Mouse (Mus musculus) MEL (cell line): Measurements from ENCODE around the gene Ctrb1. TPM values are rescaled to one million over a fixed set of nuclear protein-coding genes. Genes with fewer than 3 reads are reported as not detected.

Experiments
- DNase-seq: peaks from one replicate; pipeline ENCODE4 v3.0.0; 2011; ENCODE audit warnings: low read depth, low spot score
- H3K27ac ChIP-seq: 2 replicates; pipeline ENCODE4 v1.5.1; 2012; ENCODE audit warnings: low read depth, mild to moderate bottlenecking, control low read depth, low read length, moderate library complexity; ENCODE audit not compliant: control insufficient read depth
- H3K27me3 ChIP-seq, 2 experiments: fragments of 150-350 bp in 1 of 2; sonication (generic) in 1 of 2; 2 replicates each; pipeline ENCODE4 v1.6.1; 2012; ENCODE audit warnings: low read length in 2 of 2, mild to moderate bottlenecking in 2 of 2, improper control_type of control experiment in 1 of 2, moderate library complexity in 1 of 2; ENCODE audit not compliant: insufficient read depth in 2 of 2, control insufficient read depth in 1 of 2
- H3K36me3 ChIP-seq, 2 experiments: 2 replicates each; pipeline ENCODE4 v1.6.1; 2012 to 2014; ENCODE audit warnings: low read length in 2 of 2, improper control_type of control experiment in 1 of 2, inconsistent platforms in 1 of 2, mild to moderate bottlenecking in 1 of 2; ENCODE audit not compliant: insufficient read depth in 2 of 2, control insufficient read depth in 1 of 2
- H3K4me1 ChIP-seq, 2 experiments: fragments of 150-350 bp in 1 of 2; sonication (generic) in 1 of 2; 2 replicates each; pipeline ENCODE4 v1.6.1; 2012; ENCODE audit warnings: low read length in 2 of 2, improper control_type of control experiment in 1 of 2, mild to moderate bottlenecking in 1 of 2; ENCODE audit not compliant: insufficient read depth in 2 of 2, control insufficient read depth in 1 of 2
- H3K4me3 ChIP-seq, 2 experiments: fragments of 150-350 bp in 1 of 2; sonication (generic) in 1 of 2; 2 replicates each; pipeline ENCODE4 v1.5.1; 2012; ENCODE audit warnings: low read depth in 2 of 2, low read length in 2 of 2, mild to moderate bottlenecking in 2 of 2, moderate library complexity in 2 of 2, control low read depth in 1 of 2, improper control_type of control experiment in 1 of 2; ENCODE audit not compliant: control insufficient read depth in 1 of 2, insufficient read depth in 1 of 2
- H3K79me2 ChIP-seq: 2 replicates; pipeline ENCODE4 v1.6.1; 2012; ENCODE audit warnings: mild to moderate bottlenecking, low read length, moderate library complexity; ENCODE audit not compliant: control insufficient read depth, poor library complexity, insufficient read depth
- H3K9ac ChIP-seq: 2 replicates; pipeline ENCODE4 v1.6.1; 2012; ENCODE audit warnings: low read depth, mild to moderate bottlenecking, control low read depth, low read length, moderate library complexity; ENCODE audit not compliant: control insufficient read depth, poor library complexity, severe bottlenecking
- H3K9me3 ChIP-seq: fragments of 150-350 bp; sonication (generic); replicated peaks from 2 replicates; pipeline ENCODE4 v1.6.1; 2012; ENCODE audit warnings: mild to moderate bottlenecking, low read length, improper control_type of control experiment, moderate library complexity; ENCODE audit not compliant: insufficient read depth
- CHD1 ChIP-seq: IDR thresholded peaks from 2 replicates; pipeline ENCODE4 v1.6.1; 2012; ENCODE audit warnings: low read depth, mild to moderate bottlenecking, inconsistent platforms, low read length, improper control_type of control experiment
- CHD2 ChIP-seq: IDR thresholded peaks from 2 replicates; pipeline ENCODE4 v1.6.1; 2011; ENCODE audit warnings: low read length, improper control_type of control experiment
- ETS1 ChIP-seq: IDR thresholded peaks from 2 replicates; pipeline ENCODE4 v1.6.1; 2012; ENCODE audit warnings: low read depth, mild to moderate bottlenecking, inconsistent platforms, low read length, improper control_type of control experiment, moderate library complexity
- GATA1 ChIP-seq: IDR thresholded peaks from 2 replicates; pipeline ENCODE4 v1.6.1; 2011; ENCODE audit warnings: low read depth, low read length, improper control_type of control experiment
- HCFC1 ChIP-seq: IDR thresholded peaks from 2 replicates; pipeline ENCODE4 v1.6.1; 2012; ENCODE audit warnings: low read depth, mild to moderate bottlenecking, inconsistent platforms, low read length, improper control_type of control experiment, moderate library complexity
- JUND ChIP-seq: IDR thresholded peaks from 2 replicates; pipeline ENCODE4 v1.6.1; 2011; ENCODE audit warnings: low read depth, mild to moderate bottlenecking, improper control_type of control experiment, low read length
- MAX ChIP-seq: IDR thresholded peaks from 2 replicates; pipeline ENCODE4 v1.6.1; 2011; ENCODE audit warnings: low read length, improper control_type of control experiment
- MAZ ChIP-seq: IDR thresholded peaks from 2 replicates; pipeline ENCODE4 v1.6.1; 2012; ENCODE audit warnings: low read depth, mild to moderate bottlenecking, inconsistent platforms, low read length, improper control_type of control experiment
- MEF2A ChIP-seq: IDR thresholded peaks from 2 replicates; pipeline ENCODE4 v1.6.1; 2014; ENCODE audit warnings: low read depth, mild to moderate bottlenecking, inconsistent platforms, low read length, improper control_type of control experiment; ENCODE audit not compliant: poor library complexity, insufficient replicate concordance, severe bottlenecking; ENCODE audit errors: extremely low read depth
- MXI1 ChIP-seq: IDR thresholded peaks from 2 replicates; pipeline ENCODE4 v1.6.1; 2011; ENCODE audit warnings: mild to moderate bottlenecking, low read depth, low read length, improper control_type of control experiment
- MYB ChIP-seq: IDR thresholded peaks from 2 replicates; pipeline ENCODE4 v1.6.1; 2011; ENCODE audit warnings: mild to moderate bottlenecking, low read depth, low read length, improper control_type of control experiment
- NRF1 ChIP-seq: IDR thresholded peaks from 2 replicates; pipeline ENCODE4 v1.6.1; 2014; ENCODE audit warnings: low read depth, mild to moderate bottlenecking, inconsistent platforms, low read length, improper control_type of control experiment, moderate library complexity; ENCODE audit not compliant: poor library complexity, insufficient read depth, severe bottlenecking
- POLR2A ChIP-seq, 2 experiments: IDR thresholded peaks; 2 replicates each; pipeline ENCODE4 v1.6.1; 2011 to 2012; ENCODE audit warnings: low read length in 2 of 2, mild to moderate bottlenecking in 2 of 2, control low read depth in 1 of 2, improper control_type of control experiment in 1 of 2, low read depth in 1 of 2, moderate library complexity in 1 of 2; ENCODE audit not compliant: control insufficient read depth in 1 of 2, insufficient read depth in 1 of 2, poor library complexity in 1 of 2
- POLR2AphosphoS5 ChIP-seq: IDR thresholded peaks from 2 replicates; pipeline ENCODE4 v1.6.1; 2012; ENCODE audit warnings: low read depth, borderline replicate concordance, mild to moderate bottlenecking, inconsistent platforms, low read length, moderate library complexity, mixed read lengths
- RAD21 ChIP-seq: IDR thresholded peaks from 2 replicates; pipeline ENCODE4 v1.6.1; 2011; ENCODE audit warnings: mild to moderate bottlenecking, low read depth, low read length, improper control_type of control experiment
- SIN3A ChIP-seq: IDR thresholded peaks from 2 replicates; pipeline ENCODE4 v1.6.1; 2012; ENCODE audit warnings: low read length, improper control_type of control experiment, inconsistent platforms
- TBP ChIP-seq: IDR thresholded peaks from 2 replicates; pipeline ENCODE4 v1.8.0; 2011; ENCODE audit warnings: low read depth, low read length, improper control_type of control experiment
- USF2 ChIP-seq, 2 experiments: IDR thresholded peaks; 2 replicates each; pipeline ENCODE4 v1.6.1; 2011 to 2012; ENCODE audit warnings: improper control_type of control experiment in 2 of 2, low read length in 2 of 2, borderline replicate concordance in 1 of 2, inconsistent platforms in 1 of 2, low read depth in 1 of 2, mild to moderate bottlenecking in 1 of 2; ENCODE audit not compliant: insufficient read depth in 1 of 2
- ZKSCAN1 ChIP-seq: IDR thresholded peaks from 2 replicates; pipeline ENCODE4 v1.6.1; 2012; ENCODE audit warnings: low read depth, mild to moderate bottlenecking, inconsistent platforms, low read length, improper control_type of control experiment, moderate library complexity
- ZNF384 ChIP-seq: IDR thresholded peaks from 2 replicates; pipeline ENCODE4 v1.6.1; 2012; ENCODE audit warnings: low read depth, mild to moderate bottlenecking, inconsistent platforms, low read length, improper control_type of control experiment
- polyA plus RNA-seq, 2 experiments: library from polyadenylated mRNA; stranded (reverse) in 1 of 2; unstranded in 1 of 2; fragments of >175 nt in 1 of 2; fragments of >200 nt in 1 of 2; gene quantifications; 2 replicates each; pipeline versions ENCODE4 v1.2.1 to v1.2.4; 2012; ENCODE audit warnings: low replicate concordance in 2 of 2, low read depth in 1 of 2; ENCODE audit not compliant: insufficient read length in 2 of 2, insufficient read depth in 1 of 2, missing spikeins in 1 of 2
- total RNA-seq: library from RNA; depleted of rRNA; stranded (reverse); fragments of 300-350 nt; gene quantifications from 2 replicates; pipeline ENCODE4 v1.2.3, GENCODE M21; 2012

The Ctrb1 gene
- total and polyA plus RNA-seq, 3 experiments: not detected

DNA sequence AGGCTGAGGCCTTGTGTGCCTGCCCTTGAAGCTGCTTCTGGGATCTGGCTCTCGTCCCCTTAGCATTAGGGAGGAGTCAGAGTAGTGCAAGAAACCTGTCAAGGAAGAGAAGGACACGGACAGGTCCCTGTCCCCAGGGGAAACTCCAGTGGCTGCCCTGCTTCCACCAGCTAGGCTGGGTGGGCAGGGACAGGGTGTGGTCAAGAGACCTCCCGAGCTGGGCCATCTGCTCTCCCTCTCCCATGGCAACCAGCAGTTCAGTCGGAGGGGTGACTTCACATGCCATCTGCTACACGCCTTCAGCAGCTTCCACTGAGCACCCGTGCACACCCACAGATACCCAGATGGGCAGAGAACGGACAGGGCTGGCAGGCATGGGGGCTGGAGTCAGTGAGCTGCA is 45.5 kb upstream of the Ctrb1 start:
- Histone ChIP-seq H3K27ac (no peak overlapping the region), H3K27me3 (no peaks in the 10 kb centered on the region), H3K9ac (no peak overlapping the region), H3K9me3 (no peaks in the 10 kb centered on the region), H3K36me3 (no peaks in the 10 kb centered on the region), H3K79me2 (no peaks in the 10 kb centered on the region), H3K4me3 (no peak overlapping the region), H3K4me1 (peaks cover 1 to 2% of the 10 kb centered on the region in 2 experiments; a peak in 1 of 4 replicates)
- DNase-seq: no peak
- TF ChIP-seq MXI1 (no peak), USF2 (IDR thresholded peaks at IDR 0.05; ENCODE audit: borderline replicate concordance in 1 of 2, insufficient read depth in 1 of 2, low read depth in 1 of 2, low read length in 2 of 2) (no peak), RAD21 (no peak)

DNA sequence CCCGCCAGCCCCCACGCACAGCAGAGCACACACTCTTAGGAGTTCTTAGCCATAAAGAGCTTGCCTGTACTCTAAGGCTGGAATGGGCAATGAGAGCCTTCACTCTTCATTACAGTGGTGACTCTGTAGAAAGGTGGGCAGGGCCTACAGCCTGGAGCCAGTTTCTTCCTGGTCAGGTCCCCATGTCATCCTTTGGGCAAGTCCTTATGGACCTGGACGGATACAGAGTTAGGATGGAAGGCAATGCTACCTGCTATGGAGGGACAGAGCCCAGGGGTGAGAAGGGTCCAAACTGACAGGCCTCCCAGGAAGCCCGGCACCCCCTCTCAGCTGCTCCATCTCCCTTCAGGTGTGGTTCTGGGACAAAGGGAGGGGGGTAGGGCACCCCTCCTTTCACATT is 45.0 kb upstream of the Ctrb1 start:
- no peaks in the 10 kb centered on the region for H3K27me3 ChIP-seq
- H3K9me3 ChIP-seq: no peaks in the 10 kb centered on the region
- TF ChIP-seq ZNF384 (no peak), MEF2A (no peak), NRF1 (no peak), MAX (no peak), POLR2A (IDR thresholded peaks at IDR 0.05; ENCODE audit: control insufficient read depth in 1 of 2, insufficient read depth in 1 of 2, low read depth in 1 of 2, low read length in 2 of 2, poor library complexity in 1 of 2) (no peak), GATA1 (no peak), ETS1 (no peak), USF2 (IDR thresholded peaks at IDR 0.05; ENCODE audit: borderline replicate concordance in 1 of 2, insufficient read depth in 1 of 2, low read depth in 1 of 2, low read length in 2 of 2) (no peak), CHD1 (no peak), MYB (no peak), JUND (no peak), MAZ (no peak), CHD2 (no peak), SIN3A (no peak), HCFC1 (no peak), POLR2AphosphoS5 (no peak), ZKSCAN1 (no peak), TBP (no peak)
- H3K9ac ChIP-seq: no peak overlapping the region
- no peak overlapping the region for H3K4me3 ChIP-seq
- H3K27ac ChIP-seq: no peak overlapping the region
- no peaks in the 10 kb centered on the region for H3K36me3 ChIP-seq
- H3K79me2 ChIP-seq: no peaks in the 10 kb centered on the region
- no peak for DNase-seq
- H3K4me1 ChIP-seq: peaks cover 2 to 4% of the 10 kb centered on the region in 2 experiments; a peak in 1 of 4 replicates
